Mouse (Mus musculus) neural tube, embryonic 12.5 days (tissue): ENCODE measurements around the gene Smurf1. TPM values are rescaled to one million over a fixed set of nuclear protein-coding genes. Genes with fewer than 3 reads are reported as not detected.

Experiments
- ATAC-seq: fragments of 200-750 bp; cut with Nextera tagmentation; 2 replicates; pipeline ENCODE4 v1.8.0; 2017; ENCODE audit warnings: low read depth, mild to moderate bottlenecking, moderate TSS enrichment, moderate library complexity; ENCODE audit not compliant: low FRiP score
- H3K27ac ChIP-seq: fragments of 300-500 bp; sonication (generic); 2 replicates; pipeline ENCODE4 v1.5.1; 2016
- H3K27me3 ChIP-seq: fragments of 300-500 bp; sonication (generic); replicated peaks from 2 replicates; pipeline ENCODE4 v1.6.1; 2016; ENCODE audit warnings: mild to moderate bottlenecking
- H3K36me3 ChIP-seq: fragments of 300-500 bp; sonication (generic); 2 replicates; pipeline ENCODE4 v1.6.1; 2016; ENCODE audit warnings: mild to moderate bottlenecking
- H3K4me1 ChIP-seq: fragments of 300-500 bp; sonication (generic); 2 replicates; pipeline ENCODE4 v1.6.1; 2016
- H3K4me2 ChIP-seq: fragments of 300-500 bp; sonication (generic); replicated peaks from 2 replicates; pipeline ENCODE4 v1.6.1; 2016; ENCODE audit warnings: mild to moderate bottlenecking
- H3K4me3 ChIP-seq: fragments of 300-500 bp; sonication (generic); 2 replicates; pipeline ENCODE4 v1.5.1; 2016
- H3K9ac ChIP-seq: fragments of 300-500 bp; sonication (generic); 2 replicates; pipeline ENCODE4 v1.6.1; 2016; ENCODE audit warnings: mild to moderate bottlenecking
- H3K9me3 ChIP-seq: fragments of 300-500 bp; sonication (generic); 2 replicates; pipeline ENCODE4 v1.6.1; 2016; ENCODE audit warnings: mild to moderate bottlenecking
- WGBS: fragments of 180-500 bp; shearing (Covaris S2); methylation state at CpG from one replicate; pipeline ENCODE4 v1.1.7; 2016; 5-methylcytosine and 5-hydroxymethylcytosine counted together
- polyA plus RNA-seq: library from polyadenylated mRNA; unstranded; fragments of >200 nt; fragmentation: Nextera tagmentation; extraction: Ambion mirVana; gene quantifications from 2 replicates; pipeline ENCODE4 v1.2.1, GENCODE M21; 2016

Gene Smurf1
- polyA plus RNA-seq, 1 experiment from 2014 or later: 30.2 TPM

- H3K4me3 ChIP-seq: no peak overlapping the region
- 93% methylated on average over 5 of the region's 5 CpGs for WGBS
- no peak overlapping the region for H3K27ac ChIP-seq
- H3K36me3 ChIP-seq: no peaks in the 10 kb centered on the region
- no peak overlapping the region for H3K4me2 ChIP-seq
- no peaks in the 10 kb centered on the region for H3K27me3 ChIP-seq
- H3K9ac ChIP-seq: no peak overlapping the region
- peaks cover 19% of the 10 kb centered on the region for H3K4me1 ChIP-seq
- no peaks in the 10 kb centered on the region for H3K9me3 ChIP-seq
- no peak for ATAC-seq
These were observed 15.1 kb downstream of the Smurf1 start for GRCm38 (mm10) chr5:144950428-144951051.

GRCm38 (mm10) chr5:144949856-144950255 is 15.8 kb downstream of the Smurf1 start:
- H3K27me3 ChIP-seq: no peaks in the 10 kb centered on the region
- ATAC-seq: no peak
- H3K4me1 ChIP-seq: peaks cover 19% of the 10 kb centered on the region
- 92% methylated on average over 4 of the region's 4 CpGs for WGBS
- H3K9me3 ChIP-seq: no peaks in the 10 kb centered on the region
- no peak overlapping the region for H3K27ac ChIP-seq
- no peak overlapping the region for H3K4me3 ChIP-seq
- no peaks in the 10 kb centered on the region for H3K36me3 ChIP-seq
- no peak overlapping the region for H3K4me2 ChIP-seq
- no peak overlapping the region for H3K9ac ChIP-seq

GRCm38 (mm10) chr5:144948422-144948821 is 17.2 kb downstream of the Smurf1 start:
- 74% methylated on average over 11 of the region's 11 CpGs for WGBS
- H3K9ac ChIP-seq: no peak overlapping the region
- ATAC-seq: no peak
- peaks cover 19% of the 10 kb centered on the region for H3K4me1 ChIP-seq
- no peaks in the 10 kb centered on the region for H3K27me3 ChIP-seq
- no peak overlapping the region for H3K4me3 ChIP-seq
- H3K36me3 ChIP-seq: no peaks in the 10 kb centered on the region
- no peak overlapping the region for H3K4me2 ChIP-seq
- no peak overlapping the region for H3K27ac ChIP-seq
- H3K9me3 ChIP-seq: no peaks in the 10 kb centered on the region

- H3K27me3 ChIP-seq: no peaks in the 10 kb centered on the region
- ATAC-seq: no peak
- H3K4me3 ChIP-seq: no peak overlapping the region
- 94% methylated on average over 1 of the region's 1 CpGs for WGBS
- H3K9me3 ChIP-seq: no peaks in the 10 kb centered on the region
- H3K27ac ChIP-seq: no peak overlapping the region
- no peaks in the 10 kb centered on the region for H3K36me3 ChIP-seq
- peaks cover 19% of the 10 kb centered on the region for H3K4me1 ChIP-seq
- H3K9ac ChIP-seq: no peak overlapping the region
- H3K4me2 ChIP-seq: no peak overlapping the region
These were observed 17.6 kb downstream of the Smurf1 start for GRCm38 (mm10) chr5:144948002-144948401.

- Histone ChIP-seq H3K9ac (no peak overlapping the region), H3K27ac (no peak overlapping the region), H3K27me3 (no peaks in the 10 kb centered on the region), H3K4me3 (no peak overlapping the region), H3K4me2 (no peak overlapping the region), H3K4me1 (peaks cover 17% of the 10 kb centered on the region), H3K36me3 (no peaks in the 10 kb centered on the region), H3K9me3 (no peaks in the 10 kb centered on the region)
- ATAC-seq: no peak
- WGBS: 86% methylated on average over 4 of the region's 4 CpGs
These were observed 19.6 kb downstream of the Smurf1 start for GRCm38 (mm10) chr5:144946032-144946431.

GRCm38 (mm10) chr5:144944932-144945331 is 20.7 kb downstream of the Smurf1 start:
- H3K4me3 ChIP-seq: no peak overlapping the region
- no peak overlapping the region for H3K27ac ChIP-seq
- ATAC-seq: no peak
- no peak overlapping the region for H3K4me2 ChIP-seq
- WGBS: 90% methylated on average over 7 of the region's 7 CpGs
- no peaks in the 10 kb centered on the region for H3K9me3 ChIP-seq
- H3K9ac ChIP-seq: no peak overlapping the region
- H3K27me3 ChIP-seq: no peaks in the 10 kb centered on the region
- H3K4me1 ChIP-seq: peaks cover 16% of the 10 kb centered on the region
- no peaks in the 10 kb centered on the region for H3K36me3 ChIP-seq

- no peaks in the 10 kb centered on the region for H3K9me3 ChIP-seq
- H3K36me3 ChIP-seq: no peaks in the 10 kb centered on the region
- no peak overlapping the region for H3K4me3 ChIP-seq
- 87% methylated on average over 4 of the region's 4 CpGs for WGBS
- H3K4me2 ChIP-seq: no peak overlapping the region
- H3K9ac ChIP-seq: no peak overlapping the region
- H3K27me3 ChIP-seq: no peaks in the 10 kb centered on the region
- H3K27ac ChIP-seq: no peak overlapping the region
- no peak for ATAC-seq
- H3K4me1 ChIP-seq: peaks cover 14% of the 10 kb centered on the region
These were observed 21.3 kb downstream of the Smurf1 start for GRCm38 (mm10) chr5:144944370-144944769.

- no peak overlapping the region for H3K27ac ChIP-seq
- H3K4me2 ChIP-seq: no peak overlapping the region
- H3K4me1 ChIP-seq: peaks cover 6% of the 10 kb centered on the region
- H3K9me3 ChIP-seq: no peaks in the 10 kb centered on the region
- 91% methylated on average over 6 of the region's 6 CpGs for WGBS
- H3K4me3 ChIP-seq: no peak overlapping the region
- no peak for ATAC-seq
- no peaks in the 10 kb centered on the region for H3K36me3 ChIP-seq
- H3K27me3 ChIP-seq: no peaks in the 10 kb centered on the region
- H3K9ac ChIP-seq: no peak overlapping the region
These were observed 22.3 kb downstream of the Smurf1 start for GRCm38 (mm10) chr5:144943346-144943745.

GRCm38 (mm10) chr5:144942431-144942830 is 23.2 kb downstream of the Smurf1 start:
- no peak overlapping the region for H3K4me3 ChIP-seq
- no peaks in the 10 kb centered on the region for H3K9me3 ChIP-seq
- no peaks in the 10 kb centered on the region for H3K36me3 ChIP-seq
- H3K27me3 ChIP-seq: no peaks in the 10 kb centered on the region
- H3K4me1 ChIP-seq: peaks cover 3% of the 10 kb centered on the region
- no peak overlapping the region for H3K9ac ChIP-seq
- no peak for ATAC-seq
- no peak overlapping the region for H3K27ac ChIP-seq
- no peak overlapping the region for H3K4me2 ChIP-seq
- WGBS: 75% methylated on average over 9 of the region's 9 CpGs

GRCm38 (mm10) chr5:144940904-144941303 is 24.7 kb downstream of the Smurf1 start:
- Histone ChIP-seq H3K27me3 (no peaks in the 10 kb centered on the region), H3K36me3 (no peaks in the 10 kb centered on the region), H3K27ac (no peak overlapping the region), H3K9ac (no peak overlapping the region), H3K4me2 (no peak overlapping the region), H3K9me3 (no peaks in the 10 kb centered on the region), H3K4me1 (peaks cover 9% of the 10 kb centered on the region), H3K4me3 (no peak overlapping the region)
- 67% methylated on average over 3 of the region's 3 CpGs for WGBS
- ATAC-seq: no peak

- WGBS: 76% methylated on average over 2 of the region's 2 CpGs
- H3K4me2 ChIP-seq: no peak overlapping the region
- H3K9ac ChIP-seq: no peak overlapping the region
- no peaks in the 10 kb centered on the region for H3K9me3 ChIP-seq
- H3K36me3 ChIP-seq: no peaks in the 10 kb centered on the region
- no peak overlapping the region for H3K27ac ChIP-seq
- H3K4me3 ChIP-seq: no peak overlapping the region
- H3K4me1 ChIP-seq: peaks cover 22% of the 10 kb centered on the region
- ATAC-seq: no peak
- H3K27me3 ChIP-seq: no peaks in the 10 kb centered on the region
These were observed 28.3 kb downstream of the Smurf1 start for GRCm38 (mm10) chr5:144937304-144937703.

GRCm38 (mm10) chr5:144933486-144933885 is 32.2 kb downstream of the Smurf1 start:
- no peak overlapping the region for H3K4me2 ChIP-seq
- ATAC-seq: no peak
- no peak overlapping the region for H3K9ac ChIP-seq
- no peak overlapping the region for H3K4me3 ChIP-seq
- H3K9me3 ChIP-seq: no peaks in the 10 kb centered on the region
- H3K36me3 ChIP-seq: no peaks in the 10 kb centered on the region
- H3K27ac ChIP-seq: no peak overlapping the region
- 83% methylated on average over 4 of the region's 4 CpGs for WGBS
- H3K27me3 ChIP-seq: no peaks in the 10 kb centered on the region
- peaks cover 31% of the 10 kb centered on the region for H3K4me1 ChIP-seq

GRCm38 (mm10) chr5:144931841-144932240 is 33.8 kb downstream of the Smurf1 start:
- WGBS: 69% methylated on average over 5 of the region's 5 CpGs
- Histone ChIP-seq H3K4me1 (peaks cover 30% of the 10 kb centered on the region), H3K9me3 (no peaks in the 10 kb centered on the region), H3K4me2 (no peak overlapping the region), H3K36me3 (no peaks in the 10 kb centered on the region), H3K9ac (no peak overlapping the region), H3K27me3 (no peaks in the 10 kb centered on the region), H3K4me3 (no peak overlapping the region), H3K27ac (no peak overlapping the region)
- no peak for ATAC-seq
